Mouse (Mus musculus) limb, embryonic 14.5 days (tissue): ENCODE results near the gene Cdh4. TPM values are rescaled to one million over a fixed set of nuclear protein-coding genes. Genes with fewer than 3 reads are reported as not detected.

Experiments used
- ATAC-seq: fragments of 200-750 bp; cut with Nextera tagmentation; 2 replicates; pipeline ENCODE4 v1.8.0; 2017; ENCODE audit warnings: low read depth, moderate number of reproducible peaks, moderate TSS enrichment; ENCODE audit not compliant: low FRiP score
- DNase-seq: peaks from one replicate; pipeline ENCODE4 v3.0.0-alpha.2; 2015; ENCODE audit warnings: low spot score
- H3K27ac ChIP-seq: fragments of 300-500 bp; sonication (generic); replicated peaks from 2 replicates; pipeline ENCODE4 v1.5.1; 2014; ENCODE audit warnings: low read depth, mild to moderate bottlenecking, low read length, moderate library complexity, mixed read lengths
- H3K27me3 ChIP-seq: fragments of 300-500 bp; sonication (generic); 2 replicates; pipeline ENCODE4 v1.6.1; 2014; ENCODE audit warnings: low read length, mixed read lengths; ENCODE audit not compliant: control insufficient read depth, insufficient read depth
- H3K36me3 ChIP-seq: fragments of 300-500 bp; sonication (generic); 2 replicates; pipeline ENCODE4 v1.6.1; 2014; ENCODE audit warnings: mild to moderate bottlenecking, low read length, moderate library complexity, mixed read lengths; ENCODE audit not compliant: control insufficient read depth, insufficient read depth
- H3K4me1 ChIP-seq: fragments of 300-500 bp; sonication (generic); 2 replicates; pipeline ENCODE4 v1.6.1; 2014; ENCODE audit warnings: antibody characterized with exemption, low read length, mixed read lengths; ENCODE audit not compliant: control insufficient read depth, insufficient read depth
- H3K4me2 ChIP-seq: fragments of 300-500 bp; sonication (generic); replicated peaks from 2 replicates; pipeline ENCODE4 v1.6.1; 2014; ENCODE audit warnings: low read depth, mild to moderate bottlenecking, low read length, moderate library complexity; ENCODE audit not compliant: severe bottlenecking
- H3K4me3 ChIP-seq: fragments of 300-500 bp; sonication (generic); replicated peaks from 2 replicates; pipeline ENCODE4 v1.5.1; 2014; ENCODE audit warnings: low read length
- H3K9ac ChIP-seq: fragments of 300-500 bp; sonication (generic); 2 replicates; pipeline ENCODE4 v1.6.1; 2014; ENCODE audit warnings: mild to moderate bottlenecking, low read depth, low read length, moderate library complexity; ENCODE audit not compliant: severe bottlenecking
- H3K9me3 ChIP-seq: fragments of 300-500 bp; sonication (generic); 2 replicates; pipeline ENCODE4 v1.6.1; 2016; ENCODE audit warnings: low read length; ENCODE audit not compliant: control insufficient read depth
- POLR2A ChIP-seq: fragments of 200-500 bp; IDR thresholded peaks from 2 replicates; pipeline ENCODE4 v1.8.0; 2012; ENCODE audit warnings: inconsistent platforms, mild to moderate bottlenecking, moderate library complexity, borderline replicate concordance; ENCODE audit not compliant: insufficient read depth, insufficient read length; ENCODE audit errors: extremely low read depth
- WGBS: fragments of 180-500 bp; shearing (Covaris S2); extraction: QIAGEN DNeasy Blood & Tissue Kit; methylation state at CpG from one replicate; pipeline ENCODE4 v1.1.7; 2014; 5-methylcytosine and 5-hydroxymethylcytosine counted together
- polyA plus RNA-seq, 2 experiments: library from polyadenylated mRNA; depleted of rRNA in 1 of 2; stranded (reverse) in 1 of 2; unstranded in 1 of 2; fragments of >200 nt; fragmentation: Nextera tagmentation in 1 of 2; extraction: Ambion mirVana in 1 of 2; gene quantifications; 2 replicates each; pipeline versions ENCODE4 v1.2.1 to v1.2.3; 2012 to 2014

Gene Cdh4
- polyA plus RNA-seq, 2 experiments, result 7.5 to 9.0 TPM

GRCm38 (mm10) chr2:179547627-179548026 is 105.4 kb downstream of the Cdh4 start:
- H3K9ac ChIP-seq, result no peak overlapping the region
- no peak for TF ChIP-seq POLR2A
- no peaks in the 10 kb centered on the region for H3K36me3 ChIP-seq
- no peaks in the 10 kb centered on the region for H3K9me3 ChIP-seq
- WGBS, result 74% methylated on average over 5 of the region's 5 CpGs
- no peak overlapping the region for H3K4me3 ChIP-seq
- no peak overlapping the region for H3K27ac ChIP-seq
- H3K27me3 ChIP-seq, result no peaks in the 10 kb centered on the region
- no peak overlapping the region for H3K4me2 ChIP-seq
- DNase-seq (no peak), ATAC-seq (no peak)
- no peaks in the 10 kb centered on the region for H3K4me1 ChIP-seq

GRCm38 (mm10) chr2:179555928-179556327 is 113.7 kb downstream of the Cdh4 start:
- H3K36me3 ChIP-seq, result no peaks in the 10 kb centered on the region
- DNase-seq (no peak), ATAC-seq (no peak)
- 74% methylated on average over 4 of the region's 4 CpGs for WGBS
- no peaks in the 10 kb centered on the region for H3K9me3 ChIP-seq
- no peak for TF ChIP-seq POLR2A
- H3K27me3 ChIP-seq, result no peaks in the 10 kb centered on the region
- no peak overlapping the region for H3K9ac ChIP-seq
- H3K4me1 ChIP-seq, result no peaks in the 10 kb centered on the region
- H3K4me3 ChIP-seq, result no peak overlapping the region
- no peak overlapping the region for H3K27ac ChIP-seq
- H3K4me2 ChIP-seq, result no peak overlapping the region

GRCm38 (mm10) chr2:179562350-179562749 is 120.1 kb downstream of the Cdh4 start:
- WGBS, result 73% methylated on average over 2 of the region's 2 CpGs
- no peaks in the 10 kb centered on the region for H3K36me3 ChIP-seq
- TF ChIP-seq POLR2A, result no peak

GRCm38 (mm10) chr2:179565611-179566010 is 123.4 kb downstream of the Cdh4 start:
- H3K36me3 ChIP-seq, result no peaks in the 10 kb centered on the region
- TF ChIP-seq POLR2A, result no peak
- H3K9me3 ChIP-seq, result no peaks in the 10 kb centered on the region
- H3K9ac ChIP-seq, result no peak overlapping the region
- peaks cover 8% of the 10 kb centered on the region for H3K4me1 ChIP-seq
- H3K4me2 ChIP-seq, result no peak overlapping the region
- 0 out of 2 replicates have a peak, but pooled peaks cover 5% of the 10 kb centered on the region for H3K27me3 ChIP-seq
- DNase-seq, result no peak
- no peak overlapping the region for H3K4me3 ChIP-seq
- H3K27ac ChIP-seq, result no peak overlapping the region
- WGBS, result 3% methylated on average over 12 of the region's 12 CpGs
- no peak for ATAC-seq

More at GRCm38 (mm10) chr2:179562350-179562749, 120.1 kb downstream of the Cdh4 start:
- Histone ChIP-seq H3K9me3 (no peaks in the 10 kb centered on the region), H3K27ac (no peak overlapping the region), H3K27me3 (0 out of 2 replicates have a peak, but pooled peaks cover 5% of the 10 kb centered on the region), H3K4me2 (no peak overlapping the region), H3K9ac (no peak overlapping the region), H3K4me1 (no peaks in the 10 kb centered on the region), H3K4me3 (no peak overlapping the region)
- ATAC-seq (no peak), DNase-seq (no peak)

GRCm38 (mm10) chr2:179567886-179568285 is 125.7 kb downstream of the Cdh4 start:
- DNase-seq (no peak), ATAC-seq (no peak)
- Histone ChIP-seq H3K4me3 (no peak overlapping the region), H3K27me3 (0 out of 2 replicates have a peak, but pooled peaks cover 5% of the 10 kb centered on the region), H3K4me1 (peaks cover 8% of the 10 kb centered on the region), H3K9ac (no peak overlapping the region), H3K36me3 (no peaks in the 10 kb centered on the region), H3K27ac (no peak overlapping the region), H3K4me2 (no peak overlapping the region), H3K9me3 (no peaks in the 10 kb centered on the region)
- 91% methylated on average over 8 of the region's 8 CpGs for WGBS
- TF ChIP-seq POLR2A, result no peak

- Histone ChIP-seq H3K36me3 (no peaks in the 10 kb centered on the region), H3K27ac (no peak overlapping the region), H3K9me3 (no peaks in the 10 kb centered on the region), H3K4me3 (no peak overlapping the region), H3K4me2 (no peak overlapping the region), H3K9ac (no peak overlapping the region), H3K27me3 (0 out of 2 replicates have a peak, but pooled peaks cover 5% of the 10 kb centered on the region), H3K4me1 (peaks cover 13% of the 10 kb centered on the region)
- ATAC-seq (no peak), DNase-seq (no peak)
- 14% methylated on average over 10 of the region's 10 CpGs for WGBS
- TF ChIP-seq POLR2A, result no peak
Measured at GRCm38 (mm10) chr2:179569171-179569570, 126.9 kb downstream of the Cdh4 start.
